Mouse (Mus musculus) cerebral cortex, adult 2 months (tissue): ENCODE measurements around the gene Capn5.

ENCODE experiments used
- WGBS: fragments of 180-500 bp; shearing (Covaris S2); methylation state at CpG from one replicate; pipeline ENCODE4 v1.1.7; 2018; 5-methylcytosine and 5-hydroxymethylcytosine counted together

Gene Capn5

GRCm38 (mm10) chr7:98111233-98111632 is 66.8 kb downstream of the Capn5 start:
- 15% methylated on average over 25 of the region's 25 CpGs for WGBS

DNA sequence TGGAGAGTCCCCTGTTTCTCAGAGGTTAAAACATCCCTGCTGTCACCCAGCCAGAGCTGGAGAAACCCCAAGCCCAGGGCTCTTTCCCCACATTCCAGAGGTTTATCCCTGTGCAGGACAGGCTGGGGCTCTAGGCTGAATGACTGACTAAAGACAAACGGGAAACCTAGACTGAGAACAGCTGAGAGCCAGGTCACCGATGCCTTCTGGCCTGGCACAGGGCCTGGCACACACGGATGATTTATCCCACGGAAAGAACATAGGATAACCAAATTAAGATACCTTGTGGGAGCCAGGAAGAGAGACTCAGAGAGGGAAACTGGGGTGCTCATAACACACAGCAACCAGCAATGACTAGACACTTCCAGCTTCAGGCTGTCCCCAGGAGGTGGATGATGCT is 68.3 kb downstream of the Capn5 start:
- WGBS, result 54% methylated on average over 4 of the region's 4 CpGs

DNA sequence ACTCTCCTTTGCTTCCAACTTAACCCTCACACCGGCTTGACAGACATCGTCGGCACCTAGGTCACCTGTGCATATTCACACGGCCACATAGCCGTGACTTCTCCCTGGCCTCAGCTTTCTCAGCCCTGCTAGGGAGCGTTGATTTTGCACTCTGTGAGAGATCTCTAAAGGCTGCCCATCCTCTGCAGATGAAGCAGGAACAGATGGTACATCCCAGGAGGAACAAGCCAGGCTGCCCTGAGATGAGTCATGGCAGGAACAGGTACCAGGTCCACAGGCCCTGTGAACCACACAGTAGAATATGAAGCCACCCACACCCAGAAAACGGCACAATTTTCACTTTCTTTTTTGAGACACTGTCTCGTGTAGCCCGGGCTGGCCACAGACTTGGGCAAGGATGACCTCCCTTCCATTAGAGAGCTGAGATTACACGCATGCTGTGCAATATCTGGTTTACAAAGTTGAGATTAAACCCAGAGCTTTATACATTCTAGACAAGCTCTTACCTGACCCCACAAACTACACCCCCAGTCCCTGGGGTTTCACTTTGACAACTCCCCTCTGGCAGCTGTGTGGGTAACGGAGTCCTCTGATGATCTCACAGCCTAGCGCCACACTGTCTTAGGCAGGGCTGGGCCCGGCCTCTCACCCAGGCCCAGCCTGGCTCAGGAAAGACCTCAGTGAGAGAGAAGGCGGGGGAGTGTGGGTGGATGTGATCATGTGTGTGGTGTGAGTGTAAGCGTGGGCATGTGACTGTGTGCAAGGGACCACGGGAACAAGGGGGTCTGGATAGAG is 69.2 kb downstream of the Capn5 start:
- 73% methylated on average over 16 of the region's 16 CpGs for WGBS

GRCm38 (mm10) chr7:98106272-98106671 is 71.8 kb downstream of the Capn5 start:
- WGBS, result 88% methylated on average over 7 of the region's 7 CpGs

- 65% methylated on average over 16 of the region's 16 CpGs for WGBS
These were observed 73.3 kb downstream of the Capn5 start for GRCm38 (mm10) chr7:98104481-98105435.

DNA sequence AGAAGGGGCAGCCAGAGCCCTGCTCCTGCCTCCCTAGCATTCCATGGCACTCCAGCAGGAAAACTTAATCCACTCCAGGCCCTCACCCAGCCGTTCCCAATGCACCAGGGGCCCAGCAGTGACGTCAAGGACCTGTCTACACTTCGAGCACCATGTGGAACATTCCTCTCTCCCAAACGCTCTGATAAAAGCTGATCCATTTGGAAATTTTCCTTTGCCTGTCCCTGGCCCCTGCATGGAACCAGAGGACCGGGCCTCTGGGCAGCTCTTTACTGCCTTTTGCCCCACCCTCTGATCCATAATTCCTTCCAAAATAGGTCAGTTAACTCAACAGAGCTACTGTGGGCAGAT is 74.2 kb downstream of the Capn5 start:
- WGBS, result 82% methylated on average over 5 of the region's 5 CpGs

DNA sequence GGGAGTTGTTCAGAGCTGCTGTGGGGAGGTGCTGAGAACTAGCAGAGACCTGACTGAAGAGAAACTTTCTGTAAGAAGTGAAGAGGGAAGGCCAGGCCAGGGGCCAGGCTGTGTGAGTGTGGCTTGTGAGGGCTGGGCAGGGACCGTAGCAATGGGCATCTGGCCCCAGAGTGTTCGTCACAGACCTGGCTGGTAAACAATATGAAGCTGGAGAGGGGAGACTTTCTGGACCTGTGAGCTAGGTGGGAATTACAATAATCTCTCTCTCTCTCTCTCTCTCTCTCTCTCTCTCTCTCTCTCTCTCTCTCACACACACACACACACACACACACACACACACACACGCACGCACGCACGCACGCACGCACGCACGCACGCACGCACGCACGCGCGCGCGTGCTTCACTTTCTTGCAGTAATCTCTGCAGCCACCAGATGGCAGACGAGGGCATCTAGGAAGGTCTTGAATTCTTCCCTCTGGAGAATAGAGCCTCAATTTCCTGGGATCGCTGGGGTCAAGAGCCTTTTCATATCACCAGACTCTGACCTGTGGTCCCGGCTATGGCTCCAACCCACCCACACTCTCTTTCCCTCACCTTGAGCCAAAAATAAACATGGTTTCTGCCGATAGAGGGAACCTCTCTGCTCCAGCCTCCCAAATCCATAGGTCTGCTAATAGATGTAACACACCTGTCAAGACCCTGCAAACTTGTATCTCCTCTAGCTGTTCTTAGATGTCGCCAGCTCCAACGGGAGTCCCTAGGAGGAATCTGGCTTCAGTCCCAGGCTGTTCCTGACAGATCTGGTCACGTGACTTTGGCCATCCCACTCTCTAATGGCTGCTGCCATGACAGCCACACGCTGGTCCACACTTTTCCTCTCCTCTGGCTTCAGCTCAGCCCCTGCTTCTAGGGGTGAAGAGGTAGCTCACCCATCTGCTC is 74.8 kb downstream of the Capn5 start:
- WGBS, result 6% methylated on average over 23 of the region's 26 CpGs

- 93% methylated on average over 11 of the region's 11 CpGs for WGBS
These were observed 75.6 kb downstream of the Capn5 start for GRCm38 (mm10) chr7:98102488-98102887.

GRCm38 (mm10) chr7:98097557-98097956 is 80.5 kb downstream of the Capn5 start:
- 92% methylated on average over 8 of the region's 8 CpGs for WGBS

- 97% methylated on average over 4 of the region's 4 CpGs for WGBS
These were observed 82.2 kb downstream of the Capn5 start for GRCm38 (mm10) chr7:98095852-98096251.

DNA sequence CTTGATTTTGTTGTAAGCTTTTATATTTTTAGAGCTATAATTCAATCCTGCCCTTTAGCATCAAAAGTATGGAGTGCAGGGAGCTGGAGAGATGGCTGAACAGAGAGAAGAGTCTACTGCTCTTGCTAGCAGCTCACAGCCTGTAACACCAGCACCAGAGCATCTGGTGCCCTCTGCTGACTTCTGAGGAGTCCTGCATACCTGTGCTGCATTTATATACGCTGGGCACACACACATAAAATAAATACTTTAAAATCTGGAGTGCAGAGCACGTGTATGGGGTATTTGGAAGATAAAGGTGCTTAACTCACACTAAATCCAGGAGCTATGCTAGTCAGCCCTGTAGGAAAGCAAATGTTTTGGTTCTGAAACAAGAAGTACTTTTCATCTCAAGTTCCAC is 91.7 kb downstream of the Capn5 start:
- WGBS, result 76% methylated on average over 2 of the region's 2 CpGs

GRCm38 (mm10) chr7:98085314-98085713 is 92.8 kb downstream of the Capn5 start:
- 69% methylated on average over 7 of the region's 7 CpGs for WGBS

DNA sequence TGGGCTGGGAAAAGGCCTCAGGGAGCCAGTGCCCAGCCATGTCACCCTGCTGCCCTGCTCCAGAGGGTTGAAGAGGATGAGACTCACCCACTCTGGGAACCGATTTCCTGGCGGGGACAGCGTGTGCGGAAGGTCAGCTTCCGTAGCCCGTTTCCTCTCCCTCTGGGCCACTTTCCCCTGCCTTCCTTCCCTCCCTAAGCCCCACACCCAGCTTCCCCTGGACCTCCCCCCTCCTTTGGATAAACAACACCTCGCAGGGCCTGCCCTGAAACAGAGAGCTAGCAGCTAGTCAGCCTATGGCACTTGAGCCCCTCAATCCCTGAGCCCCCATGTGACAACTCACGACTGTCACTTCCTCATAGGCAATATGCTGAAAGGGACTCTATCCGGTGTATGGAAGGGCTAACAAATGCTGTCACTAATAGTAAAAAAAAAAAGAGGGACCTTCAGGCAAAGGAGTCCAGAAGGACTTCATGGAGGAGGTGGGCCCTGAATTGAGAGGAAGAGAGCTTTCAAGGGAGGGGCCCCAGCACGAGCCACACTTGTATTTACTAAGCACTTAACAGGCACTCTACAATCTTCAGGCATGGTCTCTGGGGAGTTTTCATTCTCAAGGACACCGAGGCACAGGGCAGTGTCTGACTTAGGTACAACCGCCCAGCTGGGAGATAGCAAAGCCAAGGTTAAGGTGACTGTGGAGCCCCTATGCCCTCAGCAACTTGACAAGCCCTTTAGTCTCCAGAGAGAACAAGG is 93.4 kb downstream of the Capn5 start:
- 74% methylated on average over 12 of the region's 12 CpGs for WGBS

GRCm38 (mm10) chr7:98082376-98082775 is 95.7 kb downstream of the Capn5 start:
- 46% methylated on average over 5 of the region's 5 CpGs for WGBS

DNA sequence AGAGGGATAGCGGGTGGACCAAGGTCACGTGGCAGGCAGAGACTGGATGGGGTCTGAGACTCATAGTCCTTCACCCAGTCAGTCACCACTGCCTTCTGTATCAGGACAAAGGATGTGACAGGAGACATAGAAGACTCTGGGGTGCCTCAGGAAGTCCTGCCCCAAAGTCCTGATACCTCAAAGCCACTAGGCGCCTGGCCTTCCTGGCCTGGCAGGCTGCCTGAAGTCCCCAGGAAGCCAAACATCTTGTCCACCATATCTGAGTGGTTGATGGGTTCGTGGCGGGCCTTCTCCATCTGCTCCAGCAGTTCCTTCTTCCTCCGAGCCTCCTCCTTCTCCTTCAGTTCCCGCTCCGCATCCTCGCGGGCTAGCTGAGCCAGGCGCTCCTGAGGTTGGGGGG is 100.6 kb downstream of the Capn5 start:
- WGBS, result 91% methylated on average over 11 of the region's 11 CpGs

DNA sequence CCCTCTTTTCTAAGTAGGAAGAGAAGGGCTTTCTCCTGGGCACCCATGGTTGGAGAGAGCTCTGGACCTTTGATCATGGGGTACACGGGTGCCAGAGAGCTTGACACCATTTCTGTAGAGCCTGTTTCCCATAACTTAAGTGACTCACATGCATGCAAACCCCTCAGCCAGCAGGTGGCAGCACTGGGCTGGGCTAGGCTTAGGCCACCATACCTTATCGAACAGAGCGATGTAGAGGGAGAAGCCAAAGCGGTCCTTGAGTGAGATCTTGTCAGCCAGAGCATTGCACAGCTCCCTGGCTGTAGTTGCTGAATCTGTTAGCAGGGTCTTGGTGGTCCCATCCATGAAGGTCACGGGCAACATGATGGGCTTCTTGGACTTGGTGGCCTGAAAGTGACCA is 106.5 kb downstream of the Capn5 start:
- 37% methylated on average over 5 of the region's 5 CpGs for WGBS
